Mouse (Mus musculus) erythroblast, adult 5-6 weeks (primary cell): Measurements from ENCODE around the gene Lrrfip2. TPM values are rescaled to one million over a fixed set of nuclear protein-coding genes. Genes with fewer than 3 reads are reported as not detected.

Experiments used
- ATAC-seq: replicated peaks from 2 replicates; pipeline ENCODE4 v1.8.0; 2016; ENCODE audit warnings: moderate number of reproducible peaks, mild to moderate bottlenecking, moderate TSS enrichment, inconsistent platforms; ENCODE audit not compliant: poor library complexity, low FRiP score, severe bottlenecking
- total RNA-seq, 2 experiments: library from RNA; stranded (forward) in 1 of 2; stranded (reverse) in 1 of 2; fragments of 150-400 nt in 1 of 2; fragments of 200-764, 138-1000 nt in 1 of 2; gene quantifications; 2 replicates each; pipeline versions ENCODE4 v1.2.3 to v1.2.4; 2015 to 2017; ENCODE audit warnings: low replicate concordance in 2 of 2

The Lrrfip2 gene
- total RNA-seq, 2 experiments from 2014 or later: 6.5 to 30.9 TPM

GRCm38 (mm10) chr9:111107863-111108262, 9.5 kb upstream of the Lrrfip2 start:
- no peak for ATAC-seq

DNA sequence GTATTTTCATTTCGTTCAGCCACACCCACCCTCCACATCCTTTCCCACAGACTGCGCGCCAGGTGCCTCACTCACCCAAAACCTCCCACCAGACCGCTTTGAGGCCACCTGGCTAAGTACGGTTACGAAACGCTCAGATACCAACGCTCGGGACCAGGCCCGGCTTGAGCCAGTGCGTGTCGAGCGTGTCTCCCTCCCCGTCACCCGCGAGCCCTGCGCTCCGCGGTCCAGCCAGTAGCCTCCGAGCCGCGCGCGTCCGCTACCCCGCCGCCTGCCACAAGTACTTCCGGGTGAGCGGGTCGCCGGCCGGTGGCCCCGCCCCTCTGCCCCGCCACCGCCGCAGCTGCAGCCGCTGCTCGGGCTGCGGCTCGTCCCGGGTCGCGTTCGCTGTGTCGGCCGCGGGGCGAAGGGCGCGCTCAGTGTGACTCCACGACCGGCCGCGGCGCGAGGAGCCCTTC, 431 bp downstream of the Lrrfip2 start:
- ATAC-seq: peak; percentile 96

DNA sequence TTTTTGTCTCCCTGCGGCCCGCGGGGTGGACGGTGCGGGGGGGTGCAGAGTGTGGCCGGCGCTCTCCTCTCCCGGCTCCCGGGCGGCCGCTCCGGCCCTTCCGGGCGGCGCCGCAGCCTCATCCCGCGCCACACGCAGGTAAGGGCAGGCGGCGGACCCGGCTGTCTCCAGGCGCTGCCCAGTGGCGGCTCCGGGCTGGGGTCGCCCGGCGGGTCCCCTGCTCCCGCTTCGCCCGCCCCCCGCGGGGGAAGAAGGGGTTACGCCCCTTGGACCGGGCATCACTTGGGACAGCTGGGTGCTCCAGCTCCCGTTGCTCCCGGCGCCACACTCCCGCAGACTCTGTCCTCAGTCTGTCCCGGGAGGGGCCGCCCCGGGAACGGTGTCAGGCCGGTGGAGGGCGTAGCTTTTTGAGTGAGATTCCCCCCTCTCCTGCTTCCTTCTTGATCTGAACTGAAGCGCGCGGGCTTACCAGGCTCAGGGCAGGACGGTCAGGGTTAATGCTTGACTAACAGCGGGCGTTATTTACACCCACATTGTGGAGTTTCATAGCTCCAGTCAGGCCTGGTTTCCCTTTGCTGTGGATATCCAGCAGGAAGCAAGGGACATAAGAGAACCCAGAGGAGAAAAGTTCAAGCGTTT, 979 bp downstream of the Lrrfip2 start:
- ATAC-seq: peak; percentile 57

DNA sequence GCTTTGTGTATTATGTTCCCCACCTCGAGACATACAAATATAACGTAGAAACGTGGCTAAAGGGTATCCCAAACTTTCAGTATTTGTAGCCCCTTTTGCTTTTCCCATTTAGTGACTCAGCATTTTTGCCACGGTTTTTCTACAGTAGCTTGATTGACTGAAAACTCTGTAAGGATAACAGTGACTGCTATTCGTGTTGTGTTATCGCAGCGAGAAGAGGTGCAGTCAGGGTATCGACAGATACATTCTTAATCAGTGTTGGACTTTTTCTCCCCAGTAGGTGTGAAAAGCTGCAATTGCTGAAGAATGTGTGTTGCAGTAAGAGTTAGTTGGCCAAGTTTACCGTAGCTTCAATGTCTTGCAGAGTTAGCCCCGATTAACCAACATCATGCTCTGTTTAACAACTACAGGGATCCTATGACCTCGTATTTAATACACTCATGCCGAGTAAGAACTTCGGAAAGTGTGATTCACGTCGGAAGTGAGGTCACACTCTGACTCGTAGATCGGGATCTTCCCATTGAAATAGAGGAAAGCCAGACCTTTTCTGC, 1.6 kb downstream of the Lrrfip2 start:
- ATAC-seq: peak; percentile 54

- no peak for ATAC-seq
These were observed 5.1 kb downstream of the Lrrfip2 start for GRCm38 (mm10) chr9:111122446-111122845.

GRCm38 (mm10) chr9:111123336-111123735, 5.9 kb downstream of the Lrrfip2 start:
- ATAC-seq: no peak

GRCm38 (mm10) chr9:111124440-111124839, 7.0 kb downstream of the Lrrfip2 start:
- ATAC-seq: no peak

DNA sequence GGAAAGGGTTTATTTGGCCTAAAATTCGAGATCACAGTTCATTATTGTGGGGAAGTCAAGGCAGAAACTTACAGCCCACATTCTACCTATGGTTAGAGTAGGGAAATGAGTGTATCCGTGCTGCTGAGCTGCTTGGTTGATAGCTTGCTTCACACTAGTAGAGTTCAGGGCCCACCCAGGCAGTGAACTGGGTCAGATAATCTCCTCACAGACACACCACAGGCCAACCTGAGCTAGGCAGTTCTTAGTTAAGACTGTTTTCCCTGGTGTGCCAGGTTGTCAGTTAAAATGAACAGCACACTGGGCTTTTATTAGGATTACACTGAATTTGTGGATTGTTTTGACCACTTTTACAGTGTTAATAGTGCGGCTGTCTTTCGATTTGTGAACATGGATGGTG, 9.3 kb downstream of the Lrrfip2 start:
- 0 out of 2 replicates have a peak, but pooled peaks have one; percentile 59 for ATAC-seq

GRCm38 (mm10) chr9:111127749-111128148, 10.4 kb downstream of the Lrrfip2 start:
- ATAC-seq: no peak

DNA sequence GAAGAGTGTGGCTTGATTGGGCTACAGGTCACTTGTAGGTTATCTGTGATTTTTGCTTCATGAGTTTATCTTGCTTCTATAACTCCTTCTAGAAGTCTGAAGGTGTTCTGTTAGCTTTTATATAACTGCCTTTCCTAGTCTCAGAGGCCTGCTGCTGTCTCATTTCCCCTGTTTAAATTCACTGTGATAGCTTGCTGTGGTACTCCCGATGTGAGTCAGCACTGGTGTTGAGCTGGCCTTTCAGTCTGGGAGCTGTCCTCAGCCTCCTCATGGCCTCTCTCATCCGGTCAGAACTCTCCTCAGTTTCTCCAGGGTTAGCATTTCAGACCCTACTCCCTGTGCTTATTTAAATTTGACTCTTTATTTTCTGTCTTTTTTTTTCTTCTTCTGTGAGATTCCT, 12.7 kb downstream of the Lrrfip2 start:
- ATAC-seq: no peak

DNA sequence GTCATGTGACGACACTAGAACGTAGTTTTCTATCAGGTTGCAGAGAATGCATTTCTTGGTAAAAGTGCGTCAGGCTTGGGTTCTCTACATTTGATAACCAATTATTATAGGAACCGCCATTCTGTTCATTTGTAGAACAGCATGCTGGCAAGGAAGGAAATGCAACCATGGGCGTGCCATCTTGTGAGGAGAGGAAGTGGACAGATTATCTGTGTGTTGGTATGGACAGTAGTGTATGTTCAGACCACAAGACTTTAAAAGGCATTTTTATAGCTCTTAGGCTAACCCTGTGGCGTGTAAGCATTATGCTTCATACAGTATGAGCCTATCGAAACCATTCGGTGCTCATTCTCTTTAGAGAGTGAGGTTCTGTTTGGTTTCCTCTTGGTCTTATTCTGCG, 20.8 kb downstream of the Lrrfip2 start:
- ATAC-seq: no peak

GRCm38 (mm10) chr9:111142721-111143120, 25.3 kb downstream of the Lrrfip2 start:
- no peak for ATAC-seq

DNA sequence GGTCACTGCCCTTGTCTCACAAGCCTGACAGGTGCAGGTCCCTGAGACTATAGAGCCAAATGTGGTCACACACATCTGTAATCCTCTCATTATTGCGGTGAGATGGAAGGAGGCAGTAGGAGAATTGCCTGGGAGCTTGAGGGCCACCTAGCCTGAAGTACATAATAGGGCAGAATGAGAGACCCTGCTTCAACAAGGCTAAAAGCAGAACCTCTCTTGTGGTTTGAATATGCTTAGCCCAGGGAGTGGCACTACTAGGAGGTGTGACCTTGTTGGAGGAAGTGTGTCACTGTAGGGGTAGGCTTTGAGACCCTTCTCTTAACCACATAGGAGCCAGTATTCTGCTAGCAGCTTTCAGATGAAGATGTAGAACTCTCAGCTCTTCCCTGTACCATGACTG, 26.0 kb downstream of the Lrrfip2 start:
- no peak for ATAC-seq

GRCm38 (mm10) chr9:111144711-111145110, 27.3 kb downstream of the Lrrfip2 start:
- no peak for ATAC-seq

DNA sequence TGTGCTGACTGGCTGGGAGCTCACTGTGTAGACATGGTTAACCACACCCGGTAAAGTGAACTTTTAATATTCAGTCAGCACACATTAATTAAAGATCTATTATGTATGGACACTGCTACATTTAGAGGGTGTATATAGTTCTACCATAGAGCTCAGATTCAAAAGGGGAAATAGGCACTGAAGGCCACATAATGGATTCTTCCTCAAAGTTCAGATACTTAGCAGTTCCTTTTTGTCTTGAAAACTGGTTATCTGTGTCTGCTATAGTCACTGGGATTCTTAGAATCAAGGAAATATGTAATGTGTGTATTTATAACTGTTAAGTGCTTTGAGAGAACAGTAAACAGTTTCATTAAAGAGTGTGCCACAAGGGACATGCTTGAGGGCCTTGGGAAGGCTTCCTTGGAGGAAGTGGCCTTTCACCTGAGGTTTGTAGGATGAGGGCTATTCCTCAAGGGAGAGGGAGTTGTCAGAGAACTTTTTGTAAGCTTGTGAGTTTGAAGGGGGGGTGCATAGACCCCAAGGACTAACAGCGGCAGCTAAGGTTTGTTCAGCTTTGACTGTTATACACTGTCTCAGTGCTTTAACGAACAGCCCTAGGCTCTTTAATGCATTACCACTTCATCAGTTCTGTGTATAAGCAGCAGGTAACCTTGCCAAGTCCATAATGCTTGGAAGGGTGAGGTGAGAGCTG, 28.3 kb downstream of the Lrrfip2 start:
- ATAC-seq: no peak

- ATAC-seq: no peak
These were observed 28.9 kb downstream of the Lrrfip2 start for GRCm38 (mm10) chr9:111146216-111146798.

DNA sequence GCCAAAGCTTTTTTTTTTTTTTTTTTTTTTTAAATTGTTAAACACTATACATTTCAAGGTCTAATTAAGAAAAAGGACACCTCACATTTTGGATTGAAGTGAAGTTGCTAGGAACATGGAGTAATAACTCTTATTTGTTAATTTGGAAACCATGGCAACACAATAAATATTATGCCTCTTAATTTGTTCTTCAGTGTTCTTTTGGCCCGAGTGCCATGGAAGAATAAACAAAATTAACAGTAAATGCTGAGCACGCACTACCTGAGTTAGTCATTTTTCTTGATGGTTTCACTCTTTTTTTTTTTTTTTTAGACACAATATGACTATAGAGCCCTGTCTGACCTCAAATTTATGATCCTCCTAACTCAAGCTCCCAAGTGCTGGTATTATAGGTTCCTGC, 30.6 kb downstream of the Lrrfip2 start:
- no peak for ATAC-seq

- ATAC-seq: no peak
These were observed 31.0 kb downstream of the Lrrfip2 start for GRCm38 (mm10) chr9:111148414-111148813.

DNA sequence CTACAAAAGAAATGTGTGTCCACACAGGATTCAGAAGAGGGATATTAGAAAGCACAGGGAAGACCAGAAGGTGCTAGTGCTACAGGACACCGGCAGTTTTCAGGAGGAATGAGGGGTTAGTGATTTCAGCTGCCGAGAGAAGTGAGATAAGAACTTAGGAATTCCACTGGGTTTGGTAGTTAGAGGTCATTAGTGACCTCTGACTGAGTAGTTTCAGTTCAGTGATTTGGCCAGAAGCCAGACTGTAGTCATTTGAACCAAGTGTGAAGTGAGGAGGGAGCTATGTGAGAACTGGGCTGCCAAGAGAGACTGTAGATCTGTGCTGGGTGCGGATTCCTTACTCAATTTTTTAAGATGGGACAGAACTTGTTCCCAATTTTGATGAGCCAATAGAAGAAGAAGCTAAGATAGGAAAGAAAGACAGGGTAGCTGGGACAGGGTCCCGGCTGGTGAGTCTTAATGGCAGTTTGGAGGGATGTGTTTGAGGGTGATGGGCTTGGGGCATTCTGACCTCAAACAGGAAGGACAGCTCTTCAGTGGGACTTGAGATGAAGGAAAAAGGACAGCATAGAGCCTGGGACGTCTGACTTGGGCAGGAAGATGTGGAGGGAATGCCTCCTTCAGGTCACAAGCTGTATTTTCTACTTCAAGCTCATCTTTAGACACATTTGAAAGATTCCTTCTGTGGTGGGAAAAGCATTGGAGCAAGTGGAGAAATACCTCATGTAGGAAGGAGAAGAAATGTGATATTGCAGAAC, 32.0 kb downstream of the Lrrfip2 start:
- ATAC-seq: no peak

DNA sequence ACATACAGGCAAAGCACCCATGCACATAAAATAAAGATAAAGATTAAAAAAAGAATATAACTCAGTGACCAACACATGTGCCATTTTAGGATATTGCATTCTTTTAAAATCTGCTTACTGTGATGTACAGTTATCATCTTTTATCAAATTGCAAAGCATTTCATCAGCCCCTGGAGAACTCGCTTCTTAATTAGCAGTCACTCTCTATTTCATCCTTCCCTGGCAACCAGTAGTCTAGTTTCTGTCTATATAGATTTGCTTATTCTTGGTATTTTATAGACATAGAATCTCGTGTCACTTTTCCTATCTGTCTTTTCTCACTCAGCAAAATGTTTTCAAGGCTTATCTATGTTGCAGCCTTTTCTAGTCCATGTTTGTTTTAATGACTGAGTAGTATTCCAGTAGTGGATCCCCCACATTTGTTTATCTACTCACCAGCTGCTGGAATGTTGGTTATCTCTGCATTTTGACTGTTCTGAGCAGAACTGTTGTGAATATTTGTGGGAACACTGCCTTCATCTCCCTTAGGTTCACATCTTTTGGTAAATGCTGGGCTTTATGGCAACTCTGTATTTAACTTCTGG, 35.0 kb downstream of the Lrrfip2 start:
- ATAC-seq: no peak
